Mouse (Mus musculus) thymus, adult 18-20 months (tissue): ENCODE measurements around the gene Odf2l.

Source experiments
- DNase-seq, 2 experiments: peaks; one replicate each; pipeline ENCODE4 v3.0.0; 2022; ENCODE audit warnings: mixed read lengths in 2 of 2

Odf2l gene

DNA sequence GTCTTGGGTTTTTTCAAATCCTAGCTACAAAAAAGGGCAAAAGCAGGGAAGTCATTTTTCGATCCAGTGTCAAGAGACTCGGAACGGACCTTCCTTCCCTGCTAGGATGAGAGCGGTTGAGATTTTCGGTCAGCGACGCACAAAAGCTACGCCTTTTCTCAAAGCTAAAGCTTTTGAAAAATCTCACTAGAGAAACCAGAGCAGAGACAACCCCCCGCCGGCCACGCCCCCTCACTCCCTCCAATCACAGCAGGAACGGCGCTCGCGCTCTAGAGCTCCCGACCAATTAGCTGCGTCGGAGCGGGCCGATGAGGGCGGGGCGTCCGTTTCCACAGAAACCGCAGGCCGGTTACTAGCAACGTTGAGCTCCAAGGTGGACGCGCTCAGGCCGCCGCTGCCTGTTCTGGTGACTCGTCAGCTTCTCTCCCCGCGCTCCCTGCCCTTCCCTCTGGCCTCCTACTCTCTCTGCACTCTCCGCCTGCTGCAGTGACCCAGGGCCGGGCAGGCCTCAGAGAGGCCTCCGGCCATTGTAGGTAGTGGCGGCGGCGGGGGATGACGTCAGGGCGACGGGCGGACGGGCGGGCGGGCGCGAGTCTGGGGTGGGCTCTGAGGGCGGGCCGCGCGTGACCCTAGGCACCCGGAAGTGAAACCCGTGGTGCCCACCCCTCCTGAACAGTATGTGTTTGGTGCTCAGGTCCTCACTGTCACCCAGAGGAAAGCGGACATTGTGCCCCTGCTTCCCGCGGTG, at the start of gene Odf2l:
TSS of gene Odf2l (plus strand) at position 335 of the 748 bp plus-strand sequence.
- peak; percentile 94 to 95 for DNase-seq

DNA sequence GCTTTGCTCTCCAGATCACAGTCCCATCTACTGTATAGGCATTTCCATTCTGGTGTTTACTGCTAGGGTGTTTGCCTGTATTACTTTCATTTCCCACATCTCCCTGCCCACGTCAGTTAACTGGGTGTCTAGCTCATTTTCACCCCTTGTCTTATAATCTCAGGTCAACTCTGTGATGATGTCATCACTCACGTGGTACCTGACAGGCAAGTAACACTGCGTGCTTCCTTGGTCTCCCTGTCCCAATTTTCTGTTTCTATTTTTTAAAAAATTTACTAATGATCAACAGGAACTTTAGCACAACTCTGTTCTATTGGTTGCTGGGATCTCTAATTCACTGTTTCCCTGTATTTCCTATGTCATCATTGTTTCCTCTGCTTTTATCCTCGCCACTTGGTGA, 49.4 kb upstream of the Odf2l start:
- DNase-seq = no peak

DNA sequence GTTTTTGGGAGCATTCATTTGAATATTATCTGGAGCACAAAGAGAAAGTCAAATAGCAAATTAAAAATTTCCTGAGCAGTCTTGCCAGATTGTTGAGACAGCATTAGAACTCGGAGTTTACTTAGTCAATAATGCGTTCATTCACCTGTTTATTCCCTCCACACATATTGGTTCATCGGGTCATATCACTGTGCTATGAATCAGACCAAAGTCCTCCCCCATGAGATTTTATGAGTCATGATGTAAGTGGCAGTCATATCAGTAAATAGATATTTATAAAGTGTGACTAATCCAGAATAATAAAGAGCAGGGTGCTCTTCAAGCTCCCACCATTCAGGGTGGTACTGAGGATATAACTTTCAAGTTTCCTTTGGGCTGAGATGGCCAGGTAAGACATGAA, 46.0 kb upstream of the Odf2l start:
- no peak for DNase-seq

DNA sequence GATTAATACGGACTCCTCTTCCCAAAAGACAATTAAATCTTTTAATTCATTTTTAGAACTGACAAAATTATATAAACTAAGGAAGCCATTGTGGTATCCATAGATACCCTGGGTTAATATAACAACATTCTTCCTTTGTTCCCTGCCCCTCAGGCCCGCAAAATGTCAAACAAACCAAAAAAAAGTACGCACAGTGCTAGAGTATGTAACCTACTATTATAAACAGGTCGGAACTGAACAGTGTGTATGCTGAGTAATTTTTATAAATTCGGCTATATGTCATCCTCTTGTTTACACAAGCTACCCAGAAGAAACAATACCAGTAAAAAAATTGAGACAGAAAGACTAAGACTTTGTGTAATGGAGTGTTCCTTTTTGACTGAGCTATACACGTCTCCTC, 40.0 kb upstream of the Odf2l start:
- no peak for DNase-seq

DNA sequence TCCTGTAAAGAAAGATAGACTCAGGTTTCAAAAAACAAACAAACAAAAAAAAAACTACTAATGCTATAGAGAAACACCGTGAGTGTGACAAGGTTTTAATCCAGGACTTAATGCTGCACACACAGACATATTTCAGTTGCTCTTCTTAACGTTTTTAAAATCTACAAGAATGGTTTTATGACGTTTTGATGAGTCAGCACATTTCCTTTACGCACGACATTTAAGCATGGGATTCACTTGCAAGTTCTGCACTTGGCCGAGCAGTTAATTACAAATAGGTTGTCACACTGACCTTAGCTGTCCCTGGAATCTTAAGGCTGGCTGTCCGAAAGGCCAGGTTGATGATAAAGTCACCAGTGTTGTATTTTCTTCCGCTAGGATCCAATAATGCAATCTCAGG, 37.5 kb upstream of the Odf2l start:
- DNase-seq = no peak

DNA sequence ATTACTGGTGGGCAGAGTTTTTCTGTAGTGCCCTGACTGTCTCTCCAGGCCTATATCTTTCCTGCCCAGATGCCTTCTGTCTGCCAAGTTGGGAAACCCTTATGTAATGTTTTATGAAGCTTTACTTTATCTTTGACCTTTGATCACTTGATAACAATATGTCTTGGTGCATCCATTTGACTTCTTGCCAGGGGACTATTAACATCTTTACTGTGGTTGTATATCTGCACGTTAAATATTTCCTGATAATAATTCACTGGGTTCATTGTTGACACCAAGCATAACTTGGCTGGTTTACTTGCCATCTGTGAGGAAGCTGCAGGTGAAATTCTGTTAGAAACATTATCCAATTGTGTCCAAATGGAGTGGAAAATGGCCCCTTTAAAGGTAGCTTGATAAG, 35.3 kb upstream of the Odf2l start:
- no peak for DNase-seq

DNA sequence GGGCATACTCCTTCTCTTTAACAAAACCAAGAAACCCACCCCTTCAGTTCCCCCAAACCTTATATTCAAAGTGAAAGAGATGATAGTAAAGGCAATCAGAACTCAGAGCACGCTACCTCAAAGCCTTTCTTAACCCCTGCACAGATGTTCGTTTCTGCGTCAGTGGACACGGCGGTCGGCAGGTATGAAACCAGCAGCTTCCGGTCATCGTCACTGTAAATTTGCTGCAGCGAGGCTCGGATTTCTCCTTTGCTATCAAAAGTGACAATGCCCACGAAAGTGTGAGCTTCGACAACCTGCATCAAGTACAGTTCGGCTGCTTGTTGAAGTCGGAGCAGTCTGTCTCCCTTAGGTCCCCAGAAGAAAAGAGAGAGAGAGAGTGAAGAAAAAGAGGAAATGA, 32.2 kb upstream of the Odf2l start:
- DNase-seq = no peak

DNA sequence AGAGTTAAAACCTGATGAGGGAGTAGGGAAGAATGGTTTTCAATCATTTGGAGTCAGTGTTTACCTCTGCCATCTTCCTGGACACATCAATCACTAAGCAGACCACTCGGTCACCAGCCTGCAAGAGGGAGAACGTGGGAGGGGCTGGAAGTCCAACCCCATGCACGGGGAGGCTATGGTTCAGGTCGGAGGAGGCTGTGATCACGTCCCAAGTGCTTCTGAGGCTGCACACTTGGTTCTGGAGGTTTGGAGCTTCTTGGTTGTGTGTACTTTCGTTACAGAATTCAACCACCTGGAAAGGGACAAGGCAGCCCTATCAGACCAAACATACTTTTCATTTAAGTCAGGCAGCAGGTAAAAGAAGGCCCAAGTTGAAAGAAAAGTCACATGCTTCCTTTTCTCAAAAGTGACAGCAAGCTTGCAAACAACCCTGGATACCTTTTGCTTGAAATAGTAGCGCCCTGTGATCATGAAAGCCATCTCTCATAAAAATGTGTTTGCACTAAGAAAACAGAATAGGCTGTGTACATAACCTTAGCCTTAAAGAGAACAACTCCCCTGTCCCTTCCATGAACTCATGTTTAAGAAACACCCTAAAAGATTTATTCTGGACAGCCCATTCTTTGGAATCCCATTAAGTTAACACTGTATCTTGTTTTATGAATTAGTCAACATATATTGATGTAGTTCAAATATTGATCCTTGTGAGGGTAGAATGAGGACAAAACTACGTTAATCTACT, 30.4 kb upstream of the Odf2l start:
- DNase-seq = no peak

DNA sequence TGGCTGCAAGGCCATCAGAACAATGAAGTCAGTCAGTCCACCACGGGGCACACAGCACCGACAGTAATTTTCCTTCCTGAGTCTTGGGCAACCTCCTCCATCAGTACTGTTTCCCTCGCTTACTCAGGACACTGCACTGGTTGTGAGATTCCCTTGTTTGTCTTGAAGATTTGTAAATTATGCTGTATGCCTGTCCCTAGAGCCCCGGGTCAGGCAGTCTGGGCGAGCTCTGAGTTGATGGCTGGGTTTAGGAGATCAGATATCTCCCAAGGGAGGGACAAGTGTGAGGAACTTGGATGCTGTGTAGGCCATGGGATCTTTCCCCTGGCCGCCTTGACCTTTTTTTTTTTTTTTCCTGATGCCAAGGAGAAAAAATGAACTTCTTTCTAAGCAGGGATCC, 19.1 kb upstream of the Odf2l start, which contains the start of gene Clca2:
TSS of gene Clca2 (minus strand) at position 153 of the 400 bp plus-strand sequence.
- DNase-seq = no peak

DNA sequence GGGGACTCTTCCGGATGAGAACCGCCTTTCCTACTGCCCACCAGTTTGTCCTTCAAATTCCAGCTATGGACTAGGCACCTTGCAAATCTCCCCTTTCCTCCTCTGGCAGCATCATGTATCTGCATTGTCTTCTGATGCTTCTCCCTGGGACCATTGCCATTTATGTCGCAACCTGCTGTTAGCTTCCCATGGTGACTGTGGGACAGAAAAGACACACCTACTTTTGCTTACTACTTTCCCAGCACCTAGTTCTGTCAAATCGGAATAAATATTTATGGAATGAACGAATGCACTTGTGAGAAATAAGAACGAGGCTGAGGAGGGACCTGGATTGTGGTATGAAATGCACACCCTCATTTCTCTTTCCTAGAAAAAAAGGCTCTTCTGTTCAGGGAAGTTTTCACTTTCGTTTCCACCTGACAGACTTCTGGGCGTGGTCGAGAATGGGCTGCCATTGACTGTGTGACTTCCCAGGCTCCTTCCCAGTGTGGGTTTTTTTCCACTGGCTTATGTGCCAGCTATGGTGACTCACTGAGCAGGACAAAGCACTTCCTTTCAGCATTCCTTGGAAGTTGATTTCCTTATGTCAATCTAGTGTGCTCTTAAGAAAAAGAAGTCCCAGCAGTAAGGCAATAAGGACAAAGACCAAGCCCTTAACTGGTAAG, 16.4 kb upstream of the Odf2l start:
- DNase-seq = no peak

DNA sequence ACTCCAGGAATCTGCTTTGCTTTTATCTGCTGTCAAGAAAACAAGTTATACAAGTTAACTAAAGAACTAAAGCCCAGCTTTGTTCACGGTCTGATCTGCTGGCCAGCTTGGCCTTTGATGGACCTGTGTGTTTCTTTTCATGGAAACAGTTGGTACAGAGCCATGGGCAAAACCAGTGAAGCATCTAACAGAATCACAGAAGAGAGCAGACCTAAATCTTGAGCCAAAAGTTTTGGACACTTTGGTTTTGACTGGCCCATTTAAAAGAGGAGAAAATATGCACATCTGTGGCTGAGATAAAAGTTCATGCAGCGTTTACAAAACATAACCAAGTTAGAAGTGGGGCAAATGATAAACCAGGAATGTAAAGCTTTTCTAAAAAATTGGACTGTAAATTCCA, 15.1 kb upstream of the Odf2l start:
- DNase-seq = no peak

DNA sequence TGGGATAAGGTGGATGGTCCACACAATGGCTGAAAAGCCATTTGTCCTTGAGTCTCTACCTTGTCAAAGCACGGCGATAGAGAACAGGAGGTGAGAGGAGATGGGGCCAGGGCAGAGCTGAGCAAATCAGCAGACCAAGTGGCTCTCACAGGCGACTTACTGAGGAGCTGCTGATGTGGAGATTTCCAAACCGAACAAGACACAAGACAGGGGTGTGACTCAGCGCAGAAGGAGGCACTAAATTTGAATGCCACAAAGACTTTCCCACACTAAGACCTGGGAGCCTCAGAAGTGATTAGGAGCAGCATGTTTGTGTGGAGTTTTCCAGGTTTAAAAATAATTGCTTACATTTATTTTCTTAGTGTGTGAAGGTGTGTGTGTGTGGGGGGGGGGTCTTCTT, 14.6 kb upstream of the Odf2l start:
- no peak for DNase-seq

DNA sequence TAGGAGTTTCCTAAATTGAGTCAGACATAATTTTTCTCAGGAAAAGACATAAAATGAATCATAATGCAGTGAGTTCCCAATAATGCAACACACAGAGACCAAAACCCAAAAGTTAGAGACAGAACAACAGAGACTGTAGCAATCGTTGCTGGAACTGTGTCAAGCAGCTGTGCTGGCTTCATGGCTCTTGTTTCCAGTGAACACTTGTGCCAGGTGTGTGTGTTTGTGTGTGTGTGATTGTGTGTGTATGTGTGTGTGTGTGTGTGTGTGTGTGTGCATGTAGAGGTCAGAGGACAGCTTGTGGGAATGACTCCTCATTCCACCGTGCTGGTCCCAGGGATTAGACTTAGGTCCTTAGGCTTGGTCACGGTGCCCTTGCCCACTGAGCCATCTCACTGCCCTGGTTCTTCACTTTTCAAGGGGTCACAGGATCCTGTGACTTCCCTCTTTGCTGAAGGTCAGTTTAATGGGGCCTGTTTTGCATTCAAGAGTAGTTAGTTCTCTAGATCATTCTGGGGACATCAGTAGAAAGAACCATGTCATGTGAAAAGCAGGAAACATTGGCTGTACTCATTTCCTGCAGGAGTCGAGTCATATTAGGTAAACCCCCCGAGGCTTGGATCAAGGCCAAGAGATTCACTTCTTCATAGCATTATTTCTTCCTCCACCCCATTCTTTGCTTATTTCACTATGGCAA, 13.2 kb upstream of the Odf2l start:
- no peak for DNase-seq

DNA sequence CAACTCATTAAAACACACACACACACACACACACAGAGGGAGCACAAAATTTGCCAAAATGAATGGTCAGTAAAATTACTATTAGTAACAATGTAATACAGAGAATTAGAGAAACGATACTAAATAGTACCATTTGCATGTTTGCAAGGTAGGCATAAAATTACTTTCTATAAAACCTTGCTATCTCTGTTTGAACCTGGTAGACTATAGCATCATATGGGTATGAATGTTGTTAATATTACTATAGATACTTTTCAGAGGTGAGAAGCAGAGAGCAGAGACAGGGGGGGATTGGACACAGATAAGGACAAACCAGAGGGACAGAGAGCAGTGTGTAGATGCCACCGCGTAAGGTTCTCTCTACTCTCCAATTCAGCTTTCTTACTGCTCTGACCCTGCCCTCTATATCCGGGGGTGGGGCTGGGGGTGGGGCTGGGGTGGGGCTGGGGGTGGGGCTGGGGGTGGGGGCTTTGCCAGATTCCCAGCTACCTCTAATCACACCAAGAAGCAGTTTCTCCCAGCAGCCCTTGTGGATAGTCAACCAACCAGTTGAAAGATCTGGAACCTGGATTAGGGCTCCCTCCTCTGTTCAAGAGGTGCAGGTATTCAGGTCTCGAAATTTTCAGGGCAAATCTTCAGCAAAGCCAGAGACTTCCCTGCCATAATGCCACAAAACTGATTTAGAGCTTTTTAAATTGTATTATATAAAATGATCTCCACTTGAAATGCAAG, 12.4 kb upstream of the Odf2l start:
- DNase-seq = no peak

DNA sequence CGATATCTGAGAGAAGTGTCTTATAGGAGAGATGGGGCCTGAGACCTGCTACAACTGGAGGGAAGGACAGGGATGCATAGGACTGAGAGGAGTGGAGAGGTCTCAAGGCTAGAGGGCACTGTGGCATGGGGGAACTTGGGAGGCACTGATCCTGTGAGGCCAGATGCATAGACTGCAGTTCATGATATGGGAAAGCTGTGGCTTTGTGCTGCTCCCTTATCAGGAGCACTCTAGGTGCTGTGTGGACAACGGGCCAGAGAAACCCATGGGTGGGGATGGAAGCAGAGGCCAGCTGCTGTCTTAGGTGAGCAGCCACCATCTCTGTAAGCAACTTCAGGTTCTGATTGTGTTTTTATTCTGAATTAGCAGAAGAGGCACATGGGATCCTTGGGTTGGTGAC, 3.2 kb upstream of the Odf2l start:
- no peak for DNase-seq

DNA sequence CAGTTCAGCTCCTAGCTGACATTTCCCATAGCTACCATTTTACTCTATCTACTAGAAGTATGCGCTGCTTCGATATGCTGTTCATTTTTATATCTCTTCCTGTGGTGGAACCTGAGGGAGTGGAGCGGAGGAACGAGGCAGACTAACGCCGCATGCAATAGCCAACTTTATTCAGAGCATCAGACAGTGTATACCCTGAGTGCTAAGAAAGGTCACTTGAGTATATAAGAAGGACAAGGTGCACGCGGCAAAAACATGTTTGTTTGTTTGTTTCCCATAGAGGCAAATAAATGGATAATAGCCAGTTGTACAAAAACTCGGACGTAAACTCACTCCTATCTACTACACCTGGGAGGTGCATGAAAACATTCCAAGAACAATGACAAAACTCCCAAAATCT, 751 bp upstream of the Odf2l start:
- no peak for DNase-seq

DNA sequence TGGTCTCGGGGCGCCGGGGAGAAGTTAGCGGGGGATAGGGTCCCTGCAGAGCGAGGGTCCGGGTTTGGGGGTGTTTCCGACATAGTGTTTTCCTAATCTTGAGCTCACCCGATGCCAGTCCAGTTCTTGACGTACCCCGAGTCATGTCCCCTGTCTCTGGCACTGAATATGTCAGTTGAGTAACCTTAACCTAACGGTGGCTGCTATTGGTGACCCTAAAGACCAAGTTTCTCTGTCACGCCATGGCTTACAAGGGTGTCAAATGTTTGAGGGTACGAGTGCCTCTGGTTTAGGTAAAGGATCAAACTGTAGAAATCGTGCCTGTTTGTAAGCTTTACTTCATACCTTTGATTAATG, 592 bp downstream of the Odf2l start:
- no peak for DNase-seq

DNA sequence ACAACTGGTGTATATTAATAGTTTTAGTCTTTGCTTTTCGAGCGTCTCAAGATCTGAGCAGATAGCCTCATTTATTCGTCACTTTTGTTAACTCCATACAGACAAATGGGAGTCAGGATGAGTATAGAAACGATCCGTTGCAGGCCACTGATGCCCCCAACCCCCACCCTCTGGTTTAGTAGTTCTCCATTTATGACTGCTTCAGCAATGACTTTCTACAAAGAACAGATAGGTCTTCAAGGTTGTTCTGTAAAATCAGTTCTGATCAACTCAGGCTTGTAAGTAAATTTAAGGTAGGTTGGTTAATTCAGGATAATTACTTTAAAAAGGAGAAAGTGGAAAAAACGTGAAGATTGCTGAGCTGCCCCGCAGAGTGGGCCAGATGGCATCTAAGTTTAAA, 1.0 kb downstream of the Odf2l start:
- DNase-seq = no peak

DNA sequence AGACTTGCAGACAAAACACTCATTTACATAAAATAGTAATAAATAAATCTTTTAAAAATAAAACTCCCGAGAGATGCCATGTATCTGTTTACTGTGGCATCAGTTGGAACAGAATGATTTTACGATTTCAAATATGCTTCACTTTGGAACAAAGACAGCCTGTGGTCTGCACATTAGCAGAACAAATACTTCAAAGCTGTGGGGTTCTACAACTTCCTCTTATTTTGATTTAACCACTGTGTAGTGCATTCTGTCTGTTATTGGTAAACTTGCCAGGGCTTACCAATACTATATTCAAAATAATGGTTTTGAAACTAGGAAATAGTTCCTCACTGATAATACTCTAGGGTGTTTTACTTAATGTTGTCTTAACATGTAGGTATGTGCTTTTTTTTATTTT, 8.2 kb downstream of the Odf2l start:
- DNase-seq = no peak

DNA sequence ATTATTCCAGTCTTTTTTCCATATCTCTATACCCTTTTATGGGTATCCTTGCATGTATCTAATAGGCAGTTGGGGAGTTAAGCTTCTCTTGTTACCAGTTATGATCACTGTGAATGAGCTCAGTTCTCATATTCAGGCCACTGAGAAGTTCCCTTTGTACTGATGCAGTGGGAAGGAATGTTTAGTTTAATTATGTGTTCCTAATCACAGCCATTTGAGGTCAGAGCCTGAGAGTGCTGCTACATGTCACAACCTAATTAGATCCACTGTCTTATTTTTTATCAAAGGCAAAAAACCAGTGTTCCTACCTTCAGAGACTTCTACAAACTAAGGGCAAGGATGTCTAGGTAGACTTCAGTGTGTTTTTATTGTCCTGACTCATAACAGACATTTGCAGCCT, 11.0 kb downstream of the Odf2l start:
- no peak for DNase-seq

DNA sequence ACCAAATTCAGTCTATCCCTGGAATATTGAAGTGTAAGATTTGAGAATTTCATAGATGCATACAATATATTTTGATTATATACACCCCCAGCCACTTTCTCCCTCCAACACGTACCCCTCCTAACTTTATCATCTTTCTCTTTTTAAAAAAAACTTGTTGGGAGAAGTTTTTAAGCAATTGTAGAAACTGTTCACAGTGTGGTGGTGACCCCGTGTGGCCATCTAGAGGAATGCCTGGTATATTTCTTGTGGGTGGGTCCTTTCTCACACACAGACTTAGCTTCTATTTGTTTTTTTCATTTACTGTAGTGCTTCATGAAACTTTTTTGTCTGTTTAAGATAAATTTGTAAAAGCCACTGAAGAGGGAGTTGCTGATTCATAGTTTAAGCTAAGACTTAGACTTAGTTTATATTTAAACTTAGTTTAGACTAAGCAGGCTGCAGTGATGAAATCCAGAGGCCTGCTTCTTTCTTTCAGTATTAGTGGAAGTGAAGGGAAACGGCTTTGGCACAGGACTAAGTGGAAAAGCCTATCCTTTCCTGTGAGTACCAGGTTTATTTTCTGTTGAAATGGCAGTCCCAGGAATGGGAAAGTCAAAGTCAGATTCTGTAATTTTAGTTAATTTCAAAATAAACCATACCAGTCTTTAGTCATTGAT, 13.0 kb downstream of the Odf2l start:
- no peak for DNase-seq

DNA sequence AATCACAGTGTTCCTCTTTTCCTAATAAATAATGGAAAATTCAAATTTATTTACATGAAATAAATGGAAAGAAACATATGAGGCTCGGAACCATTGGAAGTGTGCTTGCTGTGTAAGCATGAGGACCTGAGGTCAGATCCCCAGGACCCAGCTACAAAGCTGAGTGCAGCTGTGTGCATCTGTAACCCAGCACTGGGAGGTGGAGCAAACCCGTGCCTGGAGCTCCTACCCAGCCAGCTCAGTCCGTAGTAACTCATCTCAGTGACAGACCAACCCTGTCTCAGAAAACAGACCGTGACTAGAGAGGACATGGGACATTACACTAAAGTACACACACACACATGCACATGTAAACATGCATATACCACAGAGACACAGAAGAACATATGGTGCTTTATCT, 21.8 kb downstream of the Odf2l start:
- DNase-seq = no peak
